Mouse (Mus musculus) CH12F3 (cell line): ENCODE results near the gene Magoh.

Source experiments
- in situ Hi-C: fragments of 300-500 bp; cut with MboI; formaldehyde crosslinking; loops from 2 replicates; pipeline ENCODE4 v1.14.3; 2020; ENCODE audit warnings: low sequenced_read_pairs

Gene Magoh

DNA sequence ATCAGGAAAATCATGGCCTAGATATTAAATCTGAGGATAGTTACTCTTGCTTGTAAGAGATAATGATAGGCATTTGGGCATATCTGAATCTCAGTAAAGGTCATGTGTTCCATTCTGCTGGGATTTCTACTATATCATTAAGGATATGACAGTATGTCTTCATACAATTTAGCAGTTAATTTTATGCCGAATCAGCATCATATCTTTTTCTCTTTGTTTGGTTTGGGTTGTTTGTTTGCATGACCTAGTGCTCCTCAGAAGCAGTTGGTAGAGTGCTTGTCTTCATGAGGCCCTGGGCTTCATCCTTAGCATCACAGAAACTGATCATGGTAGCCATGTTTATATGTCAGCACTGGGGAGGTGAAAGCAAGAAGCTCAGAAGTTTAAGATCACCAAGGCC, 2.1 kb downstream of the Magoh start:
- in situ Hi-C loops, result no loop called here

DNA sequence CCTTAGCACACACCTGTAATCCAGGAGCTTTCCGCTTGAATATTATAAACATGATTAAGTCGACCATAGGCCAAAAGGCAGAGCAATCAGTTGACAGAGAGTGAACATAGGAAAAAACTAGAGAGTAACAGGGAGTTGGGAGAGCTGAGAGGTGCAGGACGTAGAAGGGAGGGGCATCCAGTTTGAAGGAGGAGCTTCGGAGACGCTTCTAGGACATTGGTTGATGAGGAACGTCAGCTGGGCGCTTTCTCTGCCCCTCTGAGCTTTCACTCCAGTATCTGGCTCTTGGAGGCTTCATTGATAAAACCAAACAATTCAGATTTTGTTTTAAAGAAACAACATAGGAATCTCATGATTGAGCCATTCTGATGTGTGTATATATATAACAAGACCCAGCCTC, 6.8 kb downstream of the Magoh start:
- in situ Hi-C loops, result no loop called here

DNA sequence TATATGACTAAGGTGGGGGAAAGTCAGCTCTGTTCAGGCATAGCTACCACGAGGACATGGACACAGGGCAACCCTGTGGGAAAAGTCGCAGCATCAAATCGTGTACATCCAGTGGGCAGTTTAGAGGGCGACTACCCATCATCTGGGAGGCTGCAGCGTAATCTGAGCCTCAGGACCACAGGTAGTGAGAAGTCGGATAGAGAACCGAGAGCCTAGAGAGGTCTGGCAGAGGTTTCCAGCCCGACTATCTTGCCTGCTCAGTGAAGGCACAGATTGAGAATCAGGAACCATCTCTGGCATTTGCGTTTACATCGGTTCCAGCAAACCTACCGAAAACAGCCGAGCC, 9.8 kb downstream of the Magoh start:
- in situ Hi-C loops, result no loop called here

DNA sequence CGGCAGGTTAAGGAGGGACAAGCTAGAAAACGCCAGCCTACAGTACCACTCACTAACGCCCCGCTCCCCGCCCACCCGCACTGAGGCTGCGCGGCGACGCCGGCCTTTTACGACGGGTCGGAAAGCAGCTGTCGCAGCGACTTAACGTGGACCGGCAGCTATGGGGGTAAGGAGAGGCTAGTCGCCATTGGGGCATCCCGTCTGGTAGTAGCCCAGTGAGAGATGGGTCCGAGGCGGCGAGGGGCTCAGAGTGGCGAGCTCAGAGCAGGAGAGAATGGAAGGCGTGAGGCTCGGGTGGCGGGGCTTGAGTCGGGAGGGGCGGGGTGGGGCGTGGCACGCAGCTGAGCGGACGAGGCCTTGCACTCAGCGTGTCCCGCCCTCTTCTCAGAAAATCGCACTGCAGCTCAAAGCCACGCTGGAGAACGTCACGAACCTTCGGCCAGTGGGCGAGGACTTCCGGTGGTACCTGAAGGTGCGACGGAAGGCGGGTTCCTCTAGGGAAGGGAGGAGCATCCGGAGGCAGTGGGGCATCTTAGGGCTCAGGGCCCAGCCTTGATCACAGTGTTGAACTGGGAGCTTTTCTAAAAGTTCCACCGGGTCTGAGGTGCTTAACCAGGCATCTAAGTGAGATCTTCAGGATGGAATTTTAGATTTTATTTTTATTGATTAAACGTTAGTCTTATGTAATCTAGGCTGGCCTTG, 10.3 kb downstream of the Magoh start, which contains the start of gene 0610037L13Rik:
0610037L13Rik (plus strand) TSS at position 83 of the 702 bp plus-strand sequence.
- in situ Hi-C loops, result no loop called here

GRCm38 (mm10) chr4:107892663-107893062, 13.1 kb downstream of the Magoh start:
- in situ Hi-C loops, result no loop called here

DNA sequence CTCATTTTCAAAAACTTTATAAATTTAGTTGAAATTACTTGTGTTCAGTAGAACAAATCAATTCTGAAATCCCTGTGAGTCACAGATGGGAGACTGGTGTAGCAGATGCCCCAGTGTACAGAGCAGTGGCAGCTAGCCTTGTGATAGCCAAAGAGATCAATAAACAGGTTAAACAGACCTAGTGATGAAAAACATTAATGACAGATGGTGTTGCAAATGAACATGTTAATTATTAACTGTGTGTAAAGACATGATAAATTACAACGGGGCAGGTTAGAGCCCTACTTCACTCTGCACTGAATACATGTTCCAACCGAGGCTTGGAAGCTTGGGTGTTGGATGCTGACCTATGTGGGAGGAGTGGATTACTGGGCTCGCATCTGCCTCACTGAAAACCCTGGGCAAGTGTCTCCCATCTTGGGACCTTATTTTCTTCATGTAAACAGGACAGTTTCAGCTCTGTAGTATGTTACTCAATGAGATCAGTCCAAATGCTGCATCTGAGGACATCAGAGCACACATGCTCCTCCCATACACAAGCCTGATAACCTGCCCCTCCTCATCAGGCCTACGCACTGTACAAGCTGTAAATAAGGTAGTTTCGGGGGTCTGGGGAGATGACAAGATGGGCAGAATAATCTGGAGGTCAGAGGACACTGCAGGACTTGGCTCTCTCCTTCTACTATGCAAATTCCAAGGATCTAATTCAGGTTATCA, 19.8 kb downstream of the Magoh start:
- in situ Hi-C loops, result no loop called here

DNA sequence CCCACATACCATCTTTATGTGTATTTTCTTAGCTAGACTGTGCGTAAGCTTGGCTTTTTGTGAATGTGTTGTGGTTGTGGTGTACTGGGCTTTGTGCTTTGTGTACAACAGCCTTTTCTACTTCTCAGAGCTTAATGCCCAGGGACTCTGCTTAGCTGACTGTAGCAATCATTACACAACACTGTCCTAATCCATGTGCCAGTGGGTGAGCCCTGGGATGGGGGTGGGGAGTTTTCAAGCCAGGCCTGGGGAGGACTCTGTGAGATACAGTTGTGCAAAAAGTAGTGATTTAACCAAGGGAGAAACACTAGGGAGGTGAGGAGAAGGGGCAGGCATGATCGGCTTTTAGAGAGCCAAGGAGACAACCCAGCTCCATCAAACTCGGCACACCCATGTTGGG, 20.7 kb downstream of the Magoh start:
- in situ Hi-C loops, result no loop called here

DNA sequence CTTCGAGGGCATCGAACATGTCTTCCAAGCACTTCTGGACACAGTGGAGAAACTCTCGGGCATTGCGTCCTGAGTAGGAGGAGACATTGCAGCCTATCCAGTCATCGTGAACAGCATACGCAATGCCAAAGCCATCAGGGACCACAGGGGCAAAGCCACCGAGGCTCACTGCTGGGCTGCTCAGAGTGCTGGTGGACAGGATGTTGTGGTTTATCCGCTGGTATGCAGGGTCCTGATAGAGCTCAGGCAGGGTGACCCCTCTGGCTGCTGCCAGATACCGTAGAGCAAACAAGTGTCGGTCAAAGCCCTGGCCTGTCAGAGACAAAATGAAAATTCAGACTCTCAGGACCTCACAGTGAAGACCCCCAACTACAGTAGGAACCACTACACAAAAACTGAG, 24.7 kb downstream of the Magoh start:
- in situ Hi-C loops, result no loop called here

- in situ Hi-C loops, result no loop called here
Observed at GRCm38 (mm10) chr4:107906561-107906960, 27.0 kb downstream of the Magoh start.

GRCm38 (mm10) chr4:107910020-107910419, 30.5 kb downstream of the Magoh start:
- in situ Hi-C loops, result no loop called here

- in situ Hi-C loops, result no loop called here
Observed at GRCm38 (mm10) chr4:107920336-107920735, 40.8 kb downstream of the Magoh start.

GRCm38 (mm10) chr4:107921152-107921695, 41.7 kb downstream of the Magoh start:
- in situ Hi-C loops, result no loop called here

DNA sequence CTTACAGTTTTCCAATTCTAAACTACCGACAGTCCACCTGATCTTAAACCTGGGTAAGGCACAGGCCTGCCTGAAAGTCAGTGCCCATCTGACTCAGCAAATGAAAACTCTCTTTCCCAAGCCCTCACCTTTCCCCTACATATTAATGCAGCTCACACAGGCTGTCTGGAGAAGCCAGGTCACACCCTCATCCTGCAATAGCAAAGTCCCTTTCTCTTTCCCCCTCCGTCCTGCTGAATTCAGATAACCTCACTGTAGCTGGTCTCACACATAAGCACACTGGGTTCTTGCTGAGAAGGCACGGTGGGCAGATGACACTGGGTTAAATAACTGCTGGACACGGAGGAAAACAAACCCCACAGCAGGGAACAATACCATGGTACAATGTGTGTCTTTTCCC, 42.4 kb downstream of the Magoh start:
- in situ Hi-C loops, result no loop called here

DNA sequence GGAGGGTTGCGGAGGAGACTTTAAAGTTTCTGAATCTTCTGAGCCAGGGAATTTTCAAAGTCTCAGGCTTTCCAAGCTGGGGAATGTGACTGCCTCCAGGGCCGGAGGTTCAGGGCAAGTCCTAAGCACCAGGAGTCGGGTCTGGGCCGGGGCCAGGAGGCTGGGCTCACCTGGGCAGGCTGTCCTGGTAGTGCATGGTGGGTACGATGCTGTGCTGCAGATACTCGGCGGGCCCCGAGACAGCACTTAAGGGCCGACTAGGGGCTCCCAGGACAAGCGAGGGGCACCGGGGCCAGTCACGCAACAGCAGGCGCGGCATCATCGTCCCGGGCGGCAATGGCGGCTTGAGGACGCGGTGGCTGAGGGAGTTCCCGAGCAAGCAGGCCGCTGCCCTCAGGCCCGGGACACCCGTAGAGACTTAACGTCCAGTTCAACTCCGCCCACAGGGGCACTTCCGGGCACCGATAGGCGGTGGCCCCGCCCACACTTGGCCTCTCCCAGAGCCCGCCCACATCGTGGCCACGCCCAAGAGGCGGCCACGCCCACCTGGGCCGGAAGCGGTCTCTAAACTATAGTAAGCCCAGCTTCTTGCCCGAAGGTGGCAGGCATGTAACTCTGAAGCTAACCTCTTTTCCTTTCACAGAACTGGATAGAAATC, 43.7 kb downstream of the Magoh start, which contains the start of gene Cpt2:
Cpt2 (minus strand) TSS at position 466 of the 658 bp plus-strand sequence.
- in situ Hi-C loops, result no loop called here

DNA sequence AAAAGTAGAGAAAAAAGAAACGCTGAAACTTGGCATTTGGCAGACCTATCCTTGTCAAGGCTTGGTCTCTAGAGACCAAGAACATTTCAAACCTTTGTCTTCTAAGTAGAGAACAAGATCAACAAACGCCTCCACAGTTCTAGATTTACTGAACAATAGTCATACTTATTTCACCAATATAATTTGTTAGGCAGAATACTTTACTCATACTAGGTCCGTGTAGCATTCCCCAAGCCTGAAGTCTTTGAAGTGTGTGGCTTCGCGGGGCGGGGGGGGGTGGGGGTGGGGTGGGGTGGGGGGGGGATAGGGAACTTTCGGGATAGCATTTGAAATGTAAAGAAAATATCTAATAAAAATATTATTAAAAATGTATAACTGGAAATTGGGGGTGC, 44.2 kb downstream of the Magoh start:
- in situ Hi-C loops, result no loop called here

GRCm38 (mm10) chr4:107928269-107928668, 48.7 kb downstream of the Magoh start:
- in situ Hi-C loops, result no loop called here

DNA sequence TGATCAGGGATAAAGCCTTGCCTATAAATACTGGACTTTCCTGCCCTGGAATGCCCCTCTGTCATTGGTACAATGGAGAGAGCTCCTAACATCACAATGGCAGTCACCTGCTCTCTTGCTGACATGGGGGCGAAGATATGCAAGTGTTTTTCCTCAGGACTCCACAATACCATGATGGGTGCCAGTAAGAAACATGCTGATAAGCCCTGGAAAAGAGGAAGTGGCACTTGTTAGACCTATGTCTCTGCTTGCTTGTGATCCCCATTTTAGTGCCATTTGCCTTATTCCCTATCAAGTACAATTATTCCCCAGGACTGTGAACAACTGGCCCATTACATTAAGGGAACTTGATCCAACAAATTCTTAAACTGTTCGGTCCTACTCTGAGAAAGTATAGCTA, 49.2 kb downstream of the Magoh start:
- in situ Hi-C loops, result no loop called here

DNA sequence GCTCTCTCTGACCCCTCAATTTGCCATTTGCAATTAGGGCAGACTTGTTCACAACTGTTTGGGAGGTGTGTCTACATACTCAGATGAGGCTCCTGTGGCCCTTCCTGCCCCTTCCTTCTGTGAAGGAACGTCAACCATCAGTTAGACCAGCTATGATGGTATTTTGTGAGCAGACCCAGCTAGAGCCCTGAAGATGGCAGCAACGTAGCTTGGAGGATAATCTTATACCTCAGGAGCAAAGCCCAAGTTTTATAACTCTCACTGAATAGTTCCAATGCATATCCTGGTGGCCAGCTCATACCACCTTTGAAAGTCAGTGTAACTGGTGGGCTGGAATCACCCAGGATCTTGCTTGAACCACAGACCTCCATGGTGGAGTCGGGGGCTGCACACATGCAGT, 51.9 kb downstream of the Magoh start:
- in situ Hi-C loops, result no loop called here

DNA sequence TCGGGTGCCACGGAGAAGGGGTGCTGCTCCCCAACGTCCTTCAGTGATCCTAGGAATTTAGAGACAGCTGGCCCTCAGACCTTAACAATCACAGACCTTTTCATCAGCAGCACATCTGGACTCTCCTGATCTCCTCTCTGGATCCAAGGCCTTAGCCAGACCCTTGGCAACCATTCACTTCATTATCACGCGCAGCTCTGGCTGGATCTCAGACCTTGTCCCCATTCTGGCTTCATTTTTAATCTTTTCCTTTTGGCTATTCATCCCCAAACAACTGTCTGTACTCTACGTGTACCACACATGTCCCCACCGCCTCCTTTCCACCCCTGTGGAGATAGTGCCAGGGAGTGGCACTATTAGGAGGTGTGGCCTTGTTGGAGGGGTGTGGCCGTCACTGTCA, 53.7 kb downstream of the Magoh start:
- in situ Hi-C loops, result no loop called here

- in situ Hi-C loops, result no loop called here
Observed at GRCm38 (mm10) chr4:107935254-107935653, 55.7 kb downstream of the Magoh start.
